Mouse (Mus musculus) layer of hippocampus, adult 9-10 months (tissue): Measurements from ENCODE around the gene Ermn.

Experiments used
- DNase-seq: peaks from one replicate; pipeline ENCODE4 v3.0.0; 2022; ENCODE audit warnings: low spot score

The Ermn gene

DNA sequence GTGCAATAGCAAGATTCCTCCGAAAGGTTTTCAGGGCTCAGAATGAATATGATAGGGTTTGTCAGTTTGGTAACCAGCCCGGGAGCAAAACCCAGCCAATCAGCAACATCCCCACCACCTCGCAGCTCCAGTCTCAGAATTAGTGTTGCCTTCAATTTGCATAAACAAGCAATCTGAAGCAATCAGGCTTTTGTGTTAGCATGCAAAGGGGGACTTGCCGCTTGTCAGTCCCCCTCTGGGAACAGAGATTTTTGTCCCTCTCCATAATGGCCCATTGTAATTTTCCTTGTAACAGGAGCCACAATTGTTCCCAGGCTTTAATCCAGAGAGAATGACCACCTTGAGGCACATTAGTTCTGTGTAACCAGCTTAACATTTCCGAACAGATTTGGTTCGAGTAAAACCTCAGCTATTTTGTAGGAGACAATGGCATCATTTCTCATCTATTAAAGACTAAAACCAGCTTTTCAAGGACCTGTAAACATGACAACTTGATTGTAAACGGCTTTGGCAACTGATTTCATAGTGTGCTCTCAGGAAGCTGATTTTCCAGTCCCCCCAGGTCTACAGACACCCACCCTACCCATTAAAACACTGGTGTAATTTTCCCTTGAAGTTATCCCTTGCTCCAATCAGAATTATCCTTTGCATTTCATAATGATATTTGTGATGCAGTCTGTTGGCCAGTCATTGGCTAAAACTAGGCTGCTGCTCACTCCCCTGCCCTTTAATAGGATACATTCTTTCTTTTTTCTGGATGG, at the start of gene Ermn:
Gene Ermn (minus strand): TSS at position 44 of the 761 bp plus-strand sequence.
- no peak for DNase-seq

- DNase-seq: no peak
These were observed 42.2 kb upstream of the Ermn start for GRCm38 (mm10) chr2:58094818-58095217.

DNA sequence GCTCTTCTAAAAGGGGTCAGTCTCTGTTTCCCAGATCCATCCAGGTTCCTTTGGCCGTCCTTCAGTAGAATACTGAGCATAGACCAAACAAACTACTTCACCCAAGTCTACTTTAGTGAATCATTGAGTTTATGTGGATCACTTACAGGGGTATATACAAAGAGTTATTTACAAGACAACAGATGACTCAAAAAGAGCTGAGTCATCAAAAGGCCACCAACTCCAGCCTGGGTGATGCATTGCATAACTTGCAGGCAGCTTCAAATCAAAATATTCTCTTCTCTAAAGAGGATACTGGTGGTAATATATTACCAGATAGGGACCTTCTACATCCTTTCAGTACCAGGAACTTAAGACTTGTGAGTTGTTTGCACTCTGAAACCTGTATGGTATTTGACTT, 33.8 kb upstream of the Ermn start:
- DNase-seq: no peak

- no peak for DNase-seq
These were observed 27.2 kb upstream of the Ermn start for GRCm38 (mm10) chr2:58079849-58080248.

DNA sequence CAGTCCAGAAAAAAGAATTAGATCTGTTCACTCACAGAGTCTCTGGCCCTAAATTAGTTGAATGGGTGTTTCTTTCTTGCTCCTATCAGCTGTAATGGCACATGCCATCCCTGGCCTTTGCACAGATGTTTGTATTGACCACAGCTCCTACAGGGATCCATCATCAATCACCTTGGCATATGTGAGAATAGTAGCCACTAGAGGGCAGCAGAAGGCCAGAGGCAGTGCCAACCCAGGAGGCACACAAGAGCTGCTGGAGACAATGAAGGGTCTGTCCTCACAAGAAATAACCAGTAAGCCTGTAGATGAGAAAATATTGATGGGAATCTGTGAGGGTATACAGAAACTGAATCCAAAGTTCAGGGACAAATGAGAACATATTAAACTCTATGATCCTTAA, 2.7 kb upstream of the Ermn start:
- DNase-seq: peak; percentile 71

DNA sequence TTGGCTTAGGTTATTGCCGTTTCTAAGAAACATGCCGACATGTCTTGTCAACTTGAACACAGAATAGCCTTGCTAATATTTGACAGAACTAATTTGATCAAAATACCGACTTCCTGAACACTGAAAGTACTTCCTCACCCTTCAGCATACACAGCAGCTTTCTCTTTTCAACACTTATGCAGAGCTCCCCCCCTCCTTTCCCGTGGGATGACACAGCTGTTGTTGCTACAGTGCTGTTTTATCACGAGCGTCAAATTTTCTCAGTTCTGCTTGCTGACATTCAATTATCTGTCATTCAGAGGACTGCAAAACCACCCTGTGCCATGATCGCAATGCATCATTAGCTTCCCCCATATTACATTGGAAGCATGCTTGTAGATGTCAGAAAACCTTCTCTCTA, 10.8 kb downstream of the Ermn start:
- peak; percentile 42 for DNase-seq

DNA sequence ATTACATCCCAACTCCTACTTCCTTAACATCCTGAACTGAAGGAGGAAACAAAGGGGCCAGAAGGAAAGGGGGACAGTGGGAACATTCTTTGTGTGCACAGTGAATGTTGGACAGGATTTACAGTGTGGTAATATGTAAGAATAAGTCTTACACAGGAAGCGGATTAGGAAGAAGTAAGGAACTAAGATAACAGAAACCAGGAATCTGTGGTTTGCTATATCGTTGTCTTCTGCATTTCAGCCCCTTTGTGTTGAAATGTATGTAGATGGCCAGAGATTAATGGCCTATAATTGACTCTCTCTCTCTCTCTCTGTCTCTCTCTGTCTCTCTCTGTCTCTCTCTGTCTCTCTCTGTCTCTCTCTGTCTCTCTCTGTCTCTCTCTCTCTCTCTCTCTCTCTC, 15.7 kb downstream of the Ermn start:
- DNase-seq: no peak

DNA sequence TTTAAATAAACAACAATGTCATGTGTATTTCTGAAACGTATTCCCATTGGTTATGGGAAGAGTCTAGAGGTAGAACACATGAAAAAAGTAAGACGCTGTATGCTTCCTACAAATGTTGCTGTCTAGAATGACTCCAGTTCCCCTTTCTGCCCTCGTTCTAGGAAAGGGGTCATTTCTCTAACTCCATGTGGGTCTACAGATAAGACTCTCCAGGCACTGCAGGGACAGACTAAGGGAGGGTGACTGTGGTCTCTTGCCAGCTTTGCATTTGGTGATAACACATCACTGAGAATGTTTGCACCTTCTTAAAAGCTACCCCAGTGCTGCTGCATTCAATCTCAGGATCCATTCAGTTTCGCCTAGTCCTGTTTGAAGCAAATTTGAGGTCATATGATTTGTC, 17.0 kb downstream of the Ermn start:
- DNase-seq: no peak

GRCm38 (mm10) chr2:58031431-58031830, 21.2 kb downstream of the Ermn start:
- DNase-seq: no peak

GRCm38 (mm10) chr2:58029404-58029803, 23.3 kb downstream of the Ermn start:
- peak; percentile 31 for DNase-seq

DNA sequence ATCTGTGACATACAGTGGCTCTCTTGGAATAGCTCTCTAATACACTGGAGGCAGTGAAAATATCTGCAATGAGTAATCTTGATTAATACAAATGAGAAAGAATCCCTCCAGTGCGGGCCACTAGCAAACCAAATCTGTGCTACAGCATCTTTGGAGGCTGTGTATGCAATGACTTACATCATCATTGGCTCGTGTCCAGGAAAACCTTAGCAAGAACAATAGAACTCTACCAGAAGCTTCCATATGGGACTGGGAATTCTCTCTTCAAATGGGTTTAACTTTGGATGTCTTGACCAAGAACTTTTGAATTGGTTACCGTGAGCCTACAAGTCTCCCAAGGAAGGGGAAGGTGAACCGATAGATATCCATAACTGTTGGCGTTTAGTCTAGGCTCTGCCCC, 25.9 kb downstream of the Ermn start:
- no peak for DNase-seq

GRCm38 (mm10) chr2:58023556-58023955, 29.1 kb downstream of the Ermn start:
- no peak for DNase-seq

DNA sequence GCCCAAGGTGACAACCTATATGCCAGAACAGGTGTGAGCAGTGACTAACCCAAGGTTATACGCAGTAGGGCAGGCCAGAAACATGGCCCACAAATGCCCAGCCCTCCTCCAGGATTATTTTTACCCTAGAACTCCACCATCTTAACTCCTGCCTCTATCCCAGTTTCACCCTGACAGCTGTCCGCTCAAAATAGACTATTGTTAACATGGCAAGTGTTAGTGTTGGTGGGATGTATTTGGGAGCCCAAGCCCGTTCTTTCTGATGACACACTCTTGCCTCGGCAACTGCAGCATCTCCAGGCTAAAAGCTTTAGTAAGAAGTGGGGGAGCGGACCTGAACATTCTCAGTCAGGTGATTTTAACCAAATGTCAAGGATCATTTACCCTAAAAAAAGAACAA, 45.6 kb downstream of the Ermn start:
- DNase-seq: no peak

GRCm38 (mm10) chr2:58001497-58001896, 51.2 kb downstream of the Ermn start:
- DNase-seq: no peak

DNA sequence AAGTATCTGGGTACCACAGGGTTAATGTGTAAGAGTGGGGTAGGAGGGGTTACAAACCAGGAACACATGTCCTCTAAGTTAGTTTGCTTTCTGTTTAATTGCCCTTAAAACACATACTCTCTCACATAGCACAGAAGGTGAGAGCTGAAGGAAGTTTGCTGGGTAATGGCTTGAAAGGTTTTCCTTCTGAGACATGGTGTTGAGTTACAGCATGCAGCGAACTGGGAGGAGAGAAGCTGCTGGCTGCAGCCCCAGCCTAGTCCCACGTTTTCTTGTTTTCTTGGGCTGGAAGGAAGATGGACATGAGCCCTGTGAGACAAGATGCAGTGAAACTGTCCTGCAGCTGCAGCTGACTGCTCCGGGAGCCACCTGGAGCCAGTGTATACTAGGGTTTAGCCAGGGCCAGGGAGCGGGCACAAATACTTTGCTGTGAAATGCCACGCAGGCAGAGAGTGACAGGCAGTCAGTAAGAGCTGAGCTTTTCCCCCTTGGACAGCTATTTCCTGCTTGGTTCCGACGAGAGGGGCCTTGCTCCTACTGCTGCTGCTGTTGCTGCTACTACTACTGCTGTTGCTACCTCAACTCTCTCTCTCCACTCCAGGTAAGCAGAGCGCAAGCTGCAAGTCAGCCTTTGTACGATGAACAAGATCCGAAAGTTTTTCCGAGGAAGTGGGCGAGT, 54.8 kb downstream of the Ermn start, which contains the start of gene Galnt5:
Gene Galnt5 (plus strand): TSS at position 133 of the 679 bp plus-strand sequence.
- DNase-seq: no peak
